Mouse (Mus musculus) 3T3-L1 (cell line): ENCODE results near the gene Lmo3.

ENCODE experiments used
- DNase-seq: peaks from one replicate; pipeline ENCODE4 v3.0.0-alpha.2; 2015; ENCODE audit warnings: low read depth, low spot score

Lmo3 gene

GRCm38 (mm10) chr6:138581734-138582505 is at the start of gene Lmo3:
Lmo3 (minus strand) TSS chr6:138581968.
- no peak for DNase-seq

- DNase-seq = no peak
Measured at GRCm38 (mm10) chr6:138620786-138621185, 39.0 kb upstream of the Lmo3 start.

GRCm38 (mm10) chr6:138618396-138618795 is 36.6 kb upstream of the Lmo3 start:
- DNase-seq = no peak

DNA sequence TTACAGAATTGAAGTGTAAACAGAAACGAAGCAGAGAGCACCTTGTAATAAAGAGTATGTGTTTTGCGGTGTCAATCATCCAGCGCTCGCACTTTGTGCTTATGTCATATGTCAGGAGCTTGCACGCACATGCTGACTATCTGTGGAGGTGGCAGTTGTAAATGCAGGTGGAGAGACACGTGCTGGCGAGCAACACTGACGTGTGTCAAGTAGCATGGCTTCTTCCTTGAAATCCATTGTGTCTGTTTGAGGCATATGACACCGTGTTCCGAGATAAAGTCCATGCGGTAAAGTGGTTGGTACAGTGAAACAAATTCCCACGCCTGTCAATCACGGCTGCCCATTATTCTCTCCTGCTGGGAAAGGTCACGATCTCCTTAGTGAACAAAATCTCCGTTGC is 15.2 kb upstream of the Lmo3 start:
- no peak for DNase-seq

DNA sequence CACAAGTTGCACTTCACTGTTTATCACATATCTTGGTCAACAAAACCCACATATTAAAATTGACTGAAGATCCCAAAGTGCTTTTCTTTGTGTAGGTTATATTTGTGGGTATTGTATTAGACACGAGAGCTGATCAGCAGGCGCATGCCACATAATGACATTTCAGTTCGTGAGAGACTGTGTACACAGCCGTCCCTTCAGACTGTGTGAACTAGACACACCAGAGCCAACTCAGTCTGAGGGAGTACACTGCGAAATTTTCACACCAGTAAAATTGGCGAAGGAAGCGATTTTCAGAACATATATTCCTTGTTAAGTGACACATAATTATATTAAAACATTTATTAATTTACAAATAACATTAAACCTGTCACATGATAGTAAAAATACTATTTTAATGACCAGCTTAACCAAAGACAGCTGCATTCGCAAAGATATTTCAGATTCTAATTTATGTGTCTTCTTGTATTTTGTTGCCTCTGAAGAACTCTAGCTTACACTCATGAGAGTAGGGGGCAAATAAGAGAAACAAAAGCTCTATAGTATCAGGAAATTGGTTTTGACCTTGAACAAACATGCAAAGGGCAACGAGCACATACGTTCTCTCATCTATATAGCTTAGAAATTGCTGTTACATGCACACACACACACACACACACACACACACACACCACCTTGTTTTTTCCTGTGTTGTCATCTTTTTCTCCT is 14.4 kb upstream of the Lmo3 start:
- DNase-seq = no peak

DNA sequence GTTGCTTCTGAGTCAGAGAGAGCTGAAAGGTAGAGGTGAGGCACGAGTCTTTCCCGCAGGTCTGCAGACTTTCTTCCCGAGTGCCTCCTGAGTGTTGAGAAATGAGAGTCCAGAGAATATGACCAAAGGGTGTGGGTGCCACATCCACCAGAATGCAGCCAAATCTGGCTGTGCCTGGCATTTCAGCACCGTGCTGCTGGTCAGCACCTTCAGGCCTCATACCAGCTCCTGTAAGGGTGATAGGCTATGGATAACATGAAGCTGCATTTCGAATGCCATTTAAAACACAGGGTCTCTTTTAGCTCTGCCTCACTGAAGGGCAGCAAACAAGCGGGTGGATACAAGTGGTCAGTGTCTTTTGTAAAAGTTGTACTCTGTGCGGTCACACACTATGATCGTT is 1.5 kb upstream of the Lmo3 start:
- DNase-seq = peak; percentile 10

DNA sequence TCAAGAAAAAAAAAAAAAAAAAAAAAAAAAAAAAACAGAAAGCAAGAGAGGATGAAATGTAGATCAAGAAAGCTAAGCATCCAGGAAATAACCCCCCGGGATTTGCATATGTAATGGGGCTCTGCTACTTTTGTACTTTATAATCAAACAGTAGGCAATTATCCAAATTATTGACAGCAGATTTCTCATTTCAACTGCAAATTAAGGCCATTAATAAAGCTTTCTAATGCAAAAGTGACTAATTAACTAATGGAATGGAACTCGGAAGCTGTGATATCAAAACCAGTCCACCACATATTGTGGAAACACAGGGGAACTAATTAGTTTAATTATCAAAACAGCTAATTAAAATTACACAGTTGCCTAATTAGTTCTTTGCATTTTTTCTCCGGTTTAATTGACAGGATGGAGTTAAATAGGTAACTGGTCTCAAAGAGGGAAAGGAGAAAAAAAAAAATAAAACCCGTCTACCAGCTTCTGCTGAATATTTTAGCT is 785 bp upstream of the Lmo3 start:
- DNase-seq = no peak

DNA sequence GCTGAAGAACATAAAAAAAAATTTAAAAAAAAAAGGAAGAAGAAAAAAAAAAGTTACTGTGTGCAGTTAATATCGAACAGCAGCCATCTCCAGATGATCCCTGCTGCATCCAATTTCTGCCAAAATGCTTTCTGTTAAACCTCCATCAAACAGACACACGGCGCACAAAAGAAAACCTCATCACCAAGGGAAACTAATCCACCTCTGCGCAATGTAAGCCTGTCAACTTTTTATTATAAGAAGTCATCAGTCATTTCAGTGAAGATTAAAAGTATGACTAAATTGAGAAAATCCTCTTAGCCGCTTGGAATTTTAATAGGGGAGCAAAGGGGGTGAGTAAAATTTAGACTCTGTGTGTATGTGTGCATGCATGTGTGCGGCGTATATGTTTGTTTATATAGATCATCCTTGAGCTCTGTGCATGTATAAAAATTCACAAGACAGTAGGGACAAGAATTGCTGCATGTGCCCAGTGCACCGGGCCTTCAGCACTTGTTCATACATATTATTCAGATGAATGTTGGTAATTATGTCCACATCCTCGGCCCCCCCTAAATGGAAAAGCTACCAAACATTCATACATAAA is 1.2 kb downstream of the Lmo3 start:
- DNase-seq = no peak

GRCm38 (mm10) chr6:138563416-138563815 is 18.4 kb downstream of the Lmo3 start:
- DNase-seq = no peak

- DNase-seq = no peak
Measured at GRCm38 (mm10) chr6:138552144-138552543, 29.6 kb downstream of the Lmo3 start.

DNA sequence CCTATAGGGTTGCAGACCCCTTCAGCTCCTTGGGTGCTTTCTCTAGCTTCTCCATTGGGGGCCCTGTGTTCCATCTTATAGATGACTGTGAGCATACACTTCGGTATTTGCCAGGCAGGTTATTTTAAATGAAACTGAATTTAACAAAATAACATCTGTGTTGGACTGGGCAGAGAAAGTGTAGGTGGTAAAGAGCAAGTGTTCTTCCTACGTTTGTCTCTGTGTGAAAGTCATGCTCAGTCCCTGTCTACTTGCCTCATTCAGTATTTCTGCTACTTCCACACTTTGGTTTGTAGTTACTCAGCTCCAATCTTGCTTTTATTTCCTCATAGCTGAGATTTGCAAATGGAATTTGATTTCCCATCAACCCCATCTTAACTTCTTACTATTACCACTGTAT is 46.9 kb downstream of the Lmo3 start:
- no peak for DNase-seq

DNA sequence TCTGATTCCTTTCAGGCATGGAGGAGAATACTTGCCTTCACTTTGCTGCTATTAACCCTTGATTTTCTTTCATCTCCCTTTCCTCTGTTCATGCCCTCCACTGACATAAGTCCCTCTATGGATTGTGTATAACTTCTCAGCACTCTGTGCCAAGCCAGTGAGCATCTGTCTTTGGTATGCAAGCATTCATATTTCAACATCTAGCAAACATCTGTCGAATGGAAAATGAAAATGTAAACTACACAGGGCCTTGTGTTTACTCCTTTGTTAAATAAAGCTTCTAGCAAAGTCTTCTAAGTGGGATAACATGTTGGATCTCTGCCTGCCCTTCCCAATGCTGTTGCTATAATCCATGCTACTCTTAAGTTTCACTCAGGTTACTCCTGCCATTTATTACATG is 75.1 kb downstream of the Lmo3 start:
- no peak for DNase-seq

GRCm38 (mm10) chr6:138503946-138504345 is 77.8 kb downstream of the Lmo3 start:
- no peak for DNase-seq

GRCm38 (mm10) chr6:138482834-138483233 is 98.9 kb downstream of the Lmo3 start:
- DNase-seq = no peak

DNA sequence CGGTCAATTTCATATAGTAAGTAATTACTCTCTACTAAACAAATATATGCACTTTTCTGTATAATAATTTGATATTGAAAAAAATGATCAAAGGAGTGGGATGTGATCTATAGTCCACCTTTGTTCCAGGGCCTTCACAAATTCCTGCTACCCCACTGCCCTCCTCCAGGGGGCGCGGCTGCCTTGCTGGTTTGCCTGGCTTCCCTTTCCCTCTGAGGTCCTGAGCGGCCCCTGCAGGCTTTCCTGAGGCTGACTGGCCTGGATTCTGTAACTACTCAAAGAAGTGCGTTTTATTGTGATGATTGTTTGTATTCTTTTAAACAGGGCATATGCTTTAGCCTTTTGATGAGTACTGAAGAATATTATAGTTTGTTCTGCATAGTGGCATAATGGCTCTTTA is 104.2 kb downstream of the Lmo3 start:
- DNase-seq = peak; percentile 72

GRCm38 (mm10) chr6:138469204-138469603 is 112.6 kb downstream of the Lmo3 start:
- DNase-seq = no peak

- DNase-seq = no peak
Measured at GRCm38 (mm10) chr6:138444515-138445048, 137.2 kb downstream of the Lmo3 start.

- DNase-seq = no peak
Measured at GRCm38 (mm10) chr6:138437351-138437750, 144.4 kb downstream of the Lmo3 start.

DNA sequence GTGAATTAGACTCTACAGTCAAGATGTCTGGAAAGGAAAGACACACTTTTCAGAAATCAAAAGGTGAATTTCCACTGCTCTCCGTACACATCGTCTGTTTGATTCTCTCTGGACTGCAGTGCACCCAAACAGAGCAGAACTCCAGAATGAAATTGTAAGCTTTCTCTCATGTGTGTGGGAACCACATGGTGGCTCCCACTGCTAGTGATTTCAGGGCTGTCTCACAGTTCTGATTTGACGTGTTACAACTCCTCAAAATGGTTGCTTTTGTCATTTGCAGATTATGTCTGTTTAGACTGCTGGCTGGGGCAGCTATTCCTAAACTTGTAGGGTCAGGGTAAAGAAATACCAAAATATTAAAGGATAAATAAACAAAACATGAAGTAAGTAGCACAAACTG is 145.0 kb downstream of the Lmo3 start:
- DNase-seq = no peak

DNA sequence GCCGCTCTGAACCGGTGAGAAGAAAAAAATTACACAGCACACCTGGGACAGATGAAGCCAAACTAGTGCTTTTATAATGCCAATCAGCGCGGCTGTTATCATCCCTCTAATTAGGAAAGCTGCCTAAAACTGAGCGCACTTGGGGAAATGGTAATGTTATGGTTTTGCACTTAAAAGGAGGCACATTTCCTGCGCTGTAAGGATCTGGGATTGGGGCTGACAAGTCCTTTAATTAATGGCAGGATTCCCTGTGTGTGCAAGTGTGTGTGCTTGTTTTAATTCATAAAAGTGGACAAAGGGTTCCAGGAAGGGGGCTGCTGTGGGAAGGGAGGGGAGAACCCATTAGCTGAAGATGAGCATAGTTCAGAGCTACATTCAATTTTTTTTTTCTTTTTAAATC is 154.4 kb downstream of the Lmo3 start:
- no peak for DNase-seq

DNA sequence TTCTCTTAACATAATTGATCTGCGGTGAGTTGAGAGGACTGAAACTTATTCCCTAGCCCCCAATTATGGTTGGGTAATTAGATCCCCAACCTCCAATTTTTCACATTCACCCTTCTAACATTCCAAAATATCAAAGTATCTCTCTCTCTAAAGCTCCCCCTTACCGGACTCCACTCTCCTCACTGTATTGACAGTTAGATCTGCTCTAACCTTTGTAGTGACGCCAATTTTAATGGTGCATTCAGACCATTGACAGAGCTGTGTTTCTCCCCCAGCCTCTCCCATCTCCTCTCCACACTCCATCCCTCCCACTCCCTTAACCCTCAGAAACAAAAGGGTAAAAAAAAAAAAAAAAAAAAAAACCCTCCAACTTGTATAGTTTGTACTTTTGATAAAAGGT is 154.9 kb downstream of the Lmo3 start:
- no peak for DNase-seq

DNA sequence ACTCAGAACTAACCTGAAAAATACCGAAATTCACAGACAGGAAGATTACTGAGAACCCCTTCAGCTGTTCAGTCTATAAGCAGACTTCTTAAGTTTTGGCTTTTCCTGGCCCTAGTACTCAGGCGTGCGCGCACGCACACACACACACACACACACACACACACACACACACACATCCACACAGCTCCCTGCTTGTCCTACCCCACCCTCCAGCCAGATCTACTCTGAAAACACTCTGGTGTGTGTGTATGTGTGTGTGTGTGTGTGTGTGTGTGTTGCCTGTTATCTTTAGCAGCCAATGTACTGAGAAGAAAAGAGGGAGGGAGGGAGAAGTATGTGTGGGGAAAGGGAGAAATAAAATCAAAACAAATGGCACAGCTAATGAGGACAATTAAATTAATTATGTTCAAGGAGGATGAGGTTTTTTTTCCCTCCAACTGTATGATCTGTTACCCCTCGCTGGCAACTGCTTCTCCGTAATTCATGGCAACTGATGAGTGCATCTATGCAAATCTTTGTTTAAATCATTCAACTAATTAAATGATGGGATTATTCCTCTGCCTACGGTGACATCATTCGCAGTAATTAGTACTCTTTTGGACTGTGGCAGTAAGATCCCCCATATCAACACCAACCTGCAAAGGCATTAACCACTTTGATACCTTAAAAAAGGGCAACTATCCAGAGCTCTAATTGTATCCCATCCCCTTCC is 157.1 kb downstream of the Lmo3 start:
- no peak for DNase-seq
